Mouse (Mus musculus): ENCODE results near the gene Ccdc88c.
A peak's percentile ranks its signal among the peaks of the same experiment; 100 is the strongest.

The Ccdc88c gene

GRCm38 (mm10) chr12:100877936-100878335 lies 150.9 kb downstream of the Ccdc88c start:
- DNase-seq (ENCODE audit: low read depth): no peak

GRCm38 (mm10) chr12:100875960-100876359 lies 152.9 kb downstream of the Ccdc88c start:
- DNase-seq (ENCODE audit: low read depth): no peak

GRCm38 (mm10) chr12:100875553-100875952 lies 153.3 kb downstream of the Ccdc88c start:
- DNase-seq (ENCODE audit: low read depth): no peak

GRCm38 (mm10) chr12:100873612-100874011 lies 155.2 kb downstream of the Ccdc88c start:
- no peak for DNase-seq (ENCODE audit: low read depth)

- DNase-seq (ENCODE audit: low read depth): no peak
These were observed 157.0 kb downstream of the Ccdc88c start for GRCm38 (mm10) chr12:100871841-100872240.

GRCm38 (mm10) chr12:100871234-100871633 lies 157.6 kb downstream of the Ccdc88c start:
- DNase-seq (ENCODE audit: low read depth): no peak

- DNase-seq (ENCODE audit: low read depth): peak; percentile 18
These were observed 160.7 kb downstream of the Ccdc88c start for GRCm38 (mm10) chr12:100868049-100868622.

GRCm38 (mm10) chr12:100867097-100867496 lies 161.8 kb downstream of the Ccdc88c start:
- DNase-seq (ENCODE audit: low read depth): peak; percentile 30

GRCm38 (mm10) chr12:100865509-100866078 lies 163.3 kb downstream of the Ccdc88c start:
- DNase-seq (ENCODE audit: low read depth): no peak

- no peak for DNase-seq (ENCODE audit: low read depth)
These were observed 163.8 kb downstream of the Ccdc88c start for GRCm38 (mm10) chr12:100865072-100865471.

GRCm38 (mm10) chr12:100862856-100863446 lies 165.9 kb downstream of the Ccdc88c start:
- no peak for DNase-seq (ENCODE audit: low read depth)

- no peak for DNase-seq (ENCODE audit: low read depth)
These were observed 166.6 kb downstream of the Ccdc88c start for GRCm38 (mm10) chr12:100862272-100862671.
